Mouse (Mus musculus) regulatory T cell (primary cell): Measurements from ENCODE around the gene Ccdc127.

ENCODE experiments used
- in situ Hi-C: fragments of 300-600 bp; cut with MboI, MseI; formaldehyde crosslinking; loops from one replicate; pipeline ENCODE4 v1.15.1; 2025; ENCODE audit warnings: high pct_unique_total_duplicates

The Ccdc127 gene

DNA sequence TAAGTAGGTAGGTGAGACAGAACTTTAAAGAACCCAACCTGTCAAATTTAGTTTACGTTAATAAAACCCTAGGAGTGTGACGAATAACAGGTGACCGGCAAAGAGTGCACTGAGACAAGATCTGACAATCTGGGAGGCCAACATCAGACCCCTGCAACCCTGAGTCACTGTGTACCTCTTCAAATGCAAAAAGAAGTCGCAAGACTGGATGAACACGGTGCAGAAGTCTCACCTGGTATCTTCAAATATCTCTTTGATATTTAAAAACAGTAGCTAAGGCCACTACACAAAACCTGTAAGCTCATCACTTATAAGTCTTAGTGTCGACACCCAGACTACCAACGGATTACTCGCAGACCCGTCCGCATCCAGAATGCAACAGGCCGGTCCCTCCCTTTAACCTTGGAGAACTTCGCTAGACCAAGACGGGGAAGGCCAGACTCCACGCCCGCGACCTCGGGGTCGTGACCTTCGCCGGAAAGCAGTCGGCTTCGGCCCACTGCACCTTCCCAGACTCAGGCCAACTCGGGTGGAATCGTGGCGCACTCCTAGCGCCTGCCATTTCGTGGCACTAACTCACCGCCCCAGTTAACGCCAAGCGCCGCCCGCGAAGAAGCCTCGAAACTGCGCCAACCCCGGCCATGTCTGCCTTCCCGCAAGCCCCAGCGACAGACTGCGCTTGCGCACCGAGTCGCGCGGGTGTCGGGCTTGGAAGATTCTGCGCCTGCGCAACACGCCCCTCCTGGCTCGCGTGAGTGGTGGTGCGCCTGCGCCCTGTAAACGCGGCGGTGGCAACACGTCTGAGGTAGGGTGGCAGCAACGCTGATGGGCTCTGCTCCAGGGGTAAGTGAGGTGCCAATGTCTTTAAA is at the start of gene Ccdc127, which contains the start of gene Sdha:
Gene Ccdc127 (plus strand): TSS at position 744 of the 869 bp plus-strand sequence.
Gene Sdha (minus strand): TSS at position 715 of the 869 bp plus-strand sequence.
- in situ Hi-C loops = loop anchor here (10.0 to 25.0 kb wide), 2 partner anchors 185 to 1488 kb away; partner anchors contain the start of gene Glrx

DNA sequence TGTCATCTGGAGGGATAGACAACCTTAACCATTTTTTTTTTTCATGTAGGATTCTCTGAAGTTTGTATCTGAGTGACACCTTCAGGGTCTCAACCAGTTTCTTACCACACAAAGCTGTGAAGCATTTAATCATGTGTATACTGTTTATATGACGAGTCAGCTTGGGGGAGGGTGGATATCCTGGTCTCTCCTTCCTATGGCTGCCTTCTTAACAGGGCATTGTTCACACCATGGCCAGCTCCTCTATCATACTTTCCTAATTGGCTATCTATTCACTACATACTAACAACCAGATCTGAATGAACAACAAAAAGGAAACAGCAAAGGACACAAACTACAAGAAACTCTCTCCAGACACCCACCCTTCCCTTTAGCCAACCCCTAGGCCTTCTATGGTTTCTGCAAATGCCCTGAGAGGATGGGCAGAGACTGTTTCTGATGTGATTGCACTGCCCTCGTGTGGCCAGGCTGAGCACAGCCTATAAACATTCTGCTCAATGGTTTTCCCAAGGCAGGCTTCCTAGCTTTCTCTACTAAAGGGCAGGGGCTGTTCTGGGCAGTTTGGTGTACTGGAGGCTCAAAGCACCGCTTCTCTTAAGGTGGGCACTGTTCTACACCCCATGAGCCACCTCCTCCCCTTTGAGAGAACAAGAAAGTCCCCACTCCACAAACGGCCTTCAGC is 49.0 kb upstream of the Ccdc127 start:
- in situ Hi-C loops = loop anchor here (5.0 kb wide), 1 partner anchor 109 kb away; no protein-coding TSS in a partner anchor

DNA sequence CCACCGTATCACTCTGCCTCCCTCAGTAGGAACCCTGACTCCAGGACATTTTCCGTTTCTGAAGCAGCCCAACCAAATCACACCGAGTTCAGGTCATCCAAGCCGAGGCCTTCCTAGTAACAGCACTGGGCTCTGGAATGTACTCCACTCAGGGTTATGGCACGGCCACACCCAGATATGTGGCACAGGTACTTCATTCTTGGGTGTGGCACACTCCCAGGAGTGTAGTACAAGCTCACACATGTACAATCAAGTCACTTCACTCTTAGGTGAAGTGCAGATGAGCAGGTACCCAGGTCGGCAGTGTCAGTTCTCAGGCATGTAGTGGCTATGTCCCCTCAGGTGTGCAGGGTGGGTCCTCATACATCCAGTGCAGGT is 48.5 kb upstream of the Ccdc127 start:
- in situ Hi-C loops = loop anchor here (5.0 kb wide), 1 partner anchor 109 kb away; no protein-coding TSS in a partner anchor

DNA sequence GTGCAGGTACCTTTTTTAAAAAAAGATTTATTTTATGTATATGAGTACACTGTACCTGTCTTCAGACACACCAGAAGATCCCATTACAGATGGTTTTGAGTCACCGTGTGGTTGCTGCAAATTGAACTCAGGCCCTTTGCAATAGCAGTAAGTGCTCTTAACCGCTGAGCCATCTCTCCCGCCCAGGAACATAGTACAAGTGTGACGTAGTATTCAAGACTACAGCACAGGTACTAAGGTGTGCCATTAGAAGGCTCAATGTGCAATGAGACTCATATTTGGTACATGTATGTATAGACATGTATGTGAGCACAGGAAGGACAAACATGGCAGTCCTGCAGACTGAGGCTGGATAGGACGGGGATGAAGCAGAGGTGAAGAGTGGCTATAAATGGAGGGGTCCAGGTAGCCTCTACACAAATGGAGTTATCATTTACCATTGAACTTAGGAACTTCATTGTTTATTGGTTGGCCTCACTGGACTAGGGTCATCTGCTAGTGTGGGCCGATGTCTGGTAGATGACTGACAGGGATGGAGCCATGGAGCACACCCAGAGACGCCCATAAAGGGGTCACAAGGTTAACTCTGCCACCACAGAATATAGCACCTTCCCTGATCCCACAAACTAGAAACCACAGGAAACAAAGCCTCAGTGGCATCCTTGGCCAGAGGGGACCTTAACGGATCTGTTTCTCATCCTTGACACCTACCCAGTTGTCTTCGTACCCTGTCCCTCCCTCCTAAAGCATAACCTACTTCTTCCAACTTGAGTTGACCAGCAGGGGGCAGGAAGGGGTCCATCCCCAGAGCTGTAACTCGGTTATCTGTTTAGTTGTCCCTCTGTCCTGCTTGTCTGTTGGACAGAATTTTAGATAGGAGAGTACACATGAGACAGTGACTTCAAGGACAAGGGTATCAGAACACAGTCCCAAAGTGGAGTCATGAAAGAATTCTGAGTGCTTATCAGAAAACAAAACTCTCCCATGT is 47.8 kb upstream of the Ccdc127 start:
- in situ Hi-C loops = loop anchor here (5.0 kb wide), 1 partner anchor 110 kb away; no protein-coding TSS in a partner anchor

DNA sequence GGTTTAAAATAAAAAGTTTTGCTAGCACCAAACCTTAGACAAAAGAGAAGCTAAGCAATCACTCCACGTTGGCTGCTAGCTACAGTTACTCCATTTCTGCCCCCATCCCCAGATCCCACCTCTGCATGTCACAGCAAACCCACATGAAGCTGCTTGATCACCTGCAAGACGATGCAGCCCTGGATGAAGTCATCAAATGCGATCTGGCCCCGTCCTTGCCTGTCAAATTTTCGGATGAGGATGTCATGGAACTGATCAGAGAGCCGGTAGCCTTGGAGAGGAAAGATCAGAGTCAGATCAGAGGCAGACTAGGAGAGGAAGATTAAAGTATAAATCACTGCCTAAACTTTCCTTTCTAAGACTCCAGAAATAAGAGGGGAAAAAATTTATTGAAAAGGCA is 44.7 kb upstream of the Ccdc127 start:
- in situ Hi-C loops = no loop called here

DNA sequence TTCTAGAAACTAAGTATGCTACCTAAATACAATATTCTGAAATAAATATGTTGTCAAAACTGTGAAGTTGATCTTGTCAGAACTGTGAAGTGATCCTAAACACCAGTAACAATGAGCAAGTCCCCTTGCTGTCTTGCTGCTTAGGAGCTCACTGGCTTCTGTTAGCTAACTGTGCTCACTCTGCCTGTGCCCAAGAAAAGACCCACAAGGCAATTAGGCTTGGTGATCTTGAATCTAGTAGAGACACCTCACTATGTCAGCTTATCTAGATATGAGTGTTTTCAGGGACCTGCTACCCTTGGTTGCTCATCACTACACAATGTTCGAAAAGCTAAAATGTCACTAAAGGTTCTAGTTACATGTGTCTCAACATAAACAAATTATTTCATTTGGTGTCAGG is 44.3 kb upstream of the Ccdc127 start:
- in situ Hi-C loops = no loop called here

DNA sequence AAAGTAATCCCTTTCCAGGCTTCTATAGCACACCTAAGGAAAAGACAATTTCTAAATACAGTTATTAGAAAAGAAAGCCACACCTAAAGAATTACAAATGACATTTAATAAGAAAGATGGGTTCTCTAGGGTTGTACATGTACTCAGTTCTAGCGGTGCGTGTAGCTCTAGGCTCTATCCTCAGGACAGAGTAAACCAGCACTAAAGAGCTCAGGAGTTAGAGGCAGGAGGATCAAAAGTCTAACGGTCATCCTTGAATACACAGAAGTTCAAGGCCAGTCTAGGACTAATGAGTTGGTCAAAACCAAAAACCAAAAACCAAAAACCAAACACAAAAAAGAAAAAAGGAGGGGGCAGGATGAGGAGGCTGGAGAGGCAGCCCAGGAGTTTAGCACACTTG is 35.5 kb upstream of the Ccdc127 start:
- in situ Hi-C loops = loop anchor here (5.0 kb wide), 1 partner anchor 602 kb away; no protein-coding TSS in a partner anchor

DNA sequence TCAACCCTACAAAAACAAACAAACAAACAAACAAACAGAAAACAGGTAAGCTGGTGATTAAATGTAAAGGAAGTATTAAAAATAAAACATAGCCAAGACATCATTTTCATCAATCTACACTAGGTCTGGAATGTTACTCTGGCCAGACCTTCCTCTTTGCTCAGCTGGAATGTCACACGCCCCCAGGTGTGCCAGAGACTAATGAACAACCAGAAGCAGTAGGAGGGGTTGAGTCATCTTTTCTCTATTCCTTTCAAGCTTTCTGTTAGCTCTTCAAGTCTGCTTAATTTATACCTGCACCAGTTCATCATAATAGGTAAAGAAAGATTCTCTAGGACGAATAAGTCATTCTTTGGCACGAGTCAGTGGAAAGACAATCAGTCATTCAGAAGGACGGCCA is 33.7 kb upstream of the Ccdc127 start:
- in situ Hi-C loops = loop anchor here (5.0 kb wide), 1 partner anchor 604 kb away; no protein-coding TSS in a partner anchor

DNA sequence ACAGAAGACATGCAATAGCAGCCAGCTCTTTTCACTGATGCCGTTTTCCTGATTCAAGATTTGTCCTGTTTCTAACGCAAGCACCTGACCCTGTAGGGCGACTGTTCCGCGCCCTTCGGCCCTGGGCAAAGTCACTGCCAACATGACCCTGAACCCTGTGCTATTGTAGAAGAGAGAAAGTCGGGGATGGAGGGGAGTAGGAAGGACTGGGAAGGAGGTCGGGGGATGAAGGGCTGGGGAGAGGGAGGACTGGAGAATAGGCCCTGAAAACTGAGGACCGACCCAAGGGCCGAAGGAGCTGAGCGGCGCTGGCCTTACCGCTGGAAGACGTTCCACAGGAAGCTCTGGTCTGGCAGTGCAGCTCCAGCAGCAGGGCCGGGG is 33.3 kb upstream of the Ccdc127 start:
- in situ Hi-C loops = loop anchor here (5.0 kb wide), 1 partner anchor 604 kb away; no protein-coding TSS in a partner anchor

DNA sequence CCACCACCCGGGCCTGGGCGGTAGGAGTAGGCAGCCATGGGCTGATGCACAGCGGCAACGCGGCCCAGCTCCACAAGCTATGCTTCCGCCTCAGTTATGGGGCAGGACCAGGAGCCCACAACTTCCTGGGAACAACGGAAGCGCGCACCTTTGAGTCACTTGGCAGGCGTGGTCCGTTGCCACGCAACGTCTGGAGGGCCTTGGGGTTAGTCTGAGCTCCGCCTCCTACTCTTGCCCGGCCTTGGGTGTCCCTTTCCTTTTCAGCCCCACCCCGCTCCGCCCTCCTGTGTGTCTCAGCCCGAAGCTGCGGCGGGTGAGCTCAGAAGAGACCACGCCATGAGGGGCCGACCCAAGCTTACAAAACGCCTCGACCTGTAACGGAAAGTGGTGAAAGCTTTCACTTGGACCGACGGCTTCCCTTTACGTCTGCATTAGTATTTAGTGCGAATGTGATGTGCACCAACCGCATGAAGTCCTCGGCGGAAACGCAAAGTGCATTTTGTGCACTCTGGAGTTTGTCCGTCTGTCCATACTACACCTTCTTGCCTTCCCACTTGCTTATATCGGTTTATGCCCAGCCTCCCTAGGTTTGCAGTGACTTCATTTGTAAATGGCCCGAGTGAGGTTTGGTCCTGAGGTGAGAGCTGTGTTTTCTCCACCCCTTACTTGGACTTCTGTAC is 32.8 kb upstream of the Ccdc127 start, which contains the start of gene Pdcd6:
Gene Pdcd6 (minus strand): TSS at position 411 of the 680 bp plus-strand sequence.
- in situ Hi-C loops = loop anchor here (5.0 kb wide), 1 partner anchor 605 kb away; no protein-coding TSS in a partner anchor

DNA sequence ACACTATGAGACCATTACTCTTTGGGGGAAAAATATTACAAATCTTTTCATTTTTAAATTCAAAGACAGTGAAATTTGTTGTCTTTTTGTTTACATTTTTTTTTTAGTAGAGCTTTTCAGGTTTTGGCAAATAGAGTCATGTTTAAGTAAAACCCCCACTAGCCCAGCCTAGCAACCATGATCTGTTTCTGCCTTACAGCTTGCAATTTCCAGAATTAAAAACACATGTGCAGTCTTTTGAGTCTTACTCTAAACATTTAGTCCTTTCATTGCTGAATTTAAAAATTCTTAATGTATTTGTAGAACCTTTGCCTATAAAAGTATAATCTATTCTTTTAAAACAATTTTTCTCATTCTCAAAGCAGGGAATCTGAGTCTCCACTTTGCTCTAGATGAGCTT is 20.8 kb upstream of the Ccdc127 start:
- in situ Hi-C loops = no loop called here

DNA sequence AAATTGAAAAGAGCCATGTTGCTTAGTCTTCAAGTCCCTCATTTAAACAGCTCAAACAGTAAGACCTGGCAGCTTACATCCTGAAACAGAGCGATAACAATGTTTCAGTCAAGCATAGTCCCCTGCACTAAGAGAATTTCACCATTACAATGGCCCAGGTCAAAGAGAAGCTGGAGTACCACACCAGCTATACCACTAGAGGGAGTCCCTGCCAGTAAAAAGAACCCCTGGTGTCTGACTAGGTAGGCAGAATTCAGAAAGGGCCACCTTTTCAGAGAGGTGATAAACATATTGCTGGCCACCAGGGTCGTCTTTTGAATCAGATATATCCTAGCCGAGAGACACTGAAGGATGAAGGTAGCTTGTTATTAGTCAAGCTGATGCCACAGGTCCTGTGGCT is 9.1 kb upstream of the Ccdc127 start:
- in situ Hi-C loops = loop anchor here (10.0 kb wide), 1 partner anchor 194 kb away; no protein-coding TSS in a partner anchor

DNA sequence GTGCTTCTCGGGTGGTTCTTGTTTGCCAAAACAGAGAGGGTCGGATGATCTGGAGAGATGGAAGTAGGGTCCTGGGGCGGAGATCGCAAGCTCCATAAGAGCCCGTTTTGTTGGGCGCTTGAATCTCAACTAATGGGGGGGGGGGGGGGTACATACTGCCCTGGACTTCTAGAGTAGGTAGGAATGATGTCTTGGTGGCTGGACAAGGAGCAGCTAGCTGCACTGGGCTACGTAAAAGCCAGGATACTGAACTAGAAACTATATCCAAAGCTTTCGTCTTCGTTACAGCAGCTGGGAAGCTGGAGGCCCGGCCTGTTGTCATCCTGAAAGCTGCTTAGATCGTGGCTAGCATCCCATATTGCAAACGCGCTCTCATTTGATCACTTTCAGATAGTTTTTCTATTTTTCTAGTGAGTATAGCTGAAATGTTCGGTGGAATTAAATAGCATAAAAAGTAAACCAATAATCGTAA is 362 bp downstream of the Ccdc127 start:
- in situ Hi-C loops = loop anchor here (25.0 kb wide), 1 partner anchor 1487 kb away; the partner anchor contains the start of gene Glrx

DNA sequence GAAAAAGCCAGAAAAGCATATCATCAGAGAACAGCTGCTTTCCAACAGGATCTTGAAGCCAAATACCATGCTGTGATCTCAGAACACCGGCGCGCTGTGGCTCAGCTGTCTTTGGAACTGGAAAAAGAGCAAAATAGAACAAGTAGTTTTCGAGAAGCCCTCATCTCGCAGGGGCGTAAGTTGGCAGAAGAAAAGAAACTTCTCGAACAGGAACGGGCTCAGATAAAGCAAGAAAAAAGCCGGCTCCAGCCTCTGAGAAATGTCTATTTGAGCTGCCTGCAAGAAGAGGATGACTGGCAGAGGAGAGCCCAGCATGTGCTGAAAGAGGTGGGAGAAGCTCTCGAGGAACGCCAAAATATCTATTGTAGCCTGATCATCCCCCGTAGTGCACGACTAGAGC is 6.4 kb downstream of the Ccdc127 start:
- in situ Hi-C loops = loop anchor here (25.0 kb wide), 1 partner anchor 1481 kb away; the partner anchor contains the start of gene Glrx

DNA sequence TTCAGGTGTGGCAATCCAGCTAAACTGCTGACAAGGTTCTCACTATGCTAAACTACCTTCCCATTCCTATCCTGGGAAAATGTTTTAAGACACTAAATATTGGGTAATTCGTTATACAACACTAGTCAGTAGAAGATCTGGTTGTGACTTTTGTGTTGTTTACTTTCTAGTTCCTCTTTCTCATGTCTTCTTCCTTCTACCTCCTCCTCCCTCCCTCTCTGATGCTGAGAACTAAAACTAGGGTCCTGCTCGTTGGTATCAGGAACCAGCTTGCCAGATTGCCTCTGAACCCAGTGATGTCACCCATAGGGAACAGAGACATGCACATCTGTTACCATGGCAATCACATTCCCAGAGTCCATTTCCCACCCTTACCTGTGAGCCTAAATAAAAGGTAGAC is 12.1 kb downstream of the Ccdc127 start:
- in situ Hi-C loops = loop anchor here (25.0 kb wide), 1 partner anchor 1475 kb away; the partner anchor contains the start of gene Glrx

DNA sequence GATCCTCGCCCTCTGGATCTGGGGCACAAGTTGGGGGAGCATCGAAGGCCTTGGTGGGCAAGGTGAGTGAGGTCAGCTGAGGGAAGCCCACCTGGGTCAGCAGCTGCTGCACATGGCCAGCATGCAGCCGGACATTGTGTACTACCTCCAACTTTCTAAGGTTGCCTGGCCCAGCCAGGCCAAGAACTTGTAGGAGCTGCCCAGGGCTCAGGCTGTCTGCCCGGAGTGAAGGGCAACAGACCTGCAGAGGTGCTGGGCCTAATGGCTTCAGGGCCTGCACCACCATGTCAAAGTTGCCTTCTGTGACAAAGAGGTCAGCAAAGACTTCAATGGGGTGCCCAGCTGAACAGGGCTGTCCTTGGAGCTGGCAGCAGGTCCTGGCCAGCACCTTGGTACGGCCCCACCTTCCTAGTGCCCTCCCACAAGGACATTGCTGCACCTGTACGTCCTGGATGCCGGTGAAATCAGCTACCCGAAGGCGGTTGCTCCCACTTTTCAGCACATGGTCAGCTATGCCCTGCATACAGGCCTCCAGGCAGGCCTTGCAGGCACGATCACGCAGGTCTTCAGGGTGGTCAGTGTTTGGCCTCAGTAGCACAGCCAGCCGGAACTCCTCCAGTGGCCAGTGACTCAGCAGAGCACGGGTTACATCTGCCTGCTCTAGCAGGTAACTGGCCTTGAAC is 13.2 kb downstream of the Ccdc127 start:
- in situ Hi-C loops = loop anchor here (25.0 kb wide), 1 partner anchor 1474 kb away; the partner anchor contains the start of gene Glrx

DNA sequence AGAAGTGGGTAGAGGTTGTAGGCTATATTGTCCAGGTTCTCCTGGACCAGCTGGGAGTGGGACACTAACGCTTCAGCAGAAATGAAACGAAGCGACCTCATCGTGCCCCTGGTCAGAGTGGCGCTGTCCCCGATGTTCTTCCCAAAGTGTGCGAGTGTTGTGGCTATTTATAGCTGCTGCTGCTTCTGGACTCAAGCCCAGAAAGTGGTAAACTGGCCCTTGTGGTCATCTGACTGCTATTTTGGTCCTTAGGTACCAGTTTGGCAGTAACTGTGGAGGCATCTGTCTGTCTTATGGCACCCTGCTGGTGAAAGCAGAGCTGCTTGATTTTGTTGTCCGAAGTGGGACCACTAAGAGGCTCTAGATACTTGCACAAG is 13.7 kb downstream of the Ccdc127 start, which contains the start of gene Lrrc14b:
Gene Lrrc14b (minus strand): TSS at position 147 of the 377 bp plus-strand sequence.
- in situ Hi-C loops = loop anchor here (25.0 kb wide), 1 partner anchor 1473 kb away; the partner anchor contains the start of gene Glrx

DNA sequence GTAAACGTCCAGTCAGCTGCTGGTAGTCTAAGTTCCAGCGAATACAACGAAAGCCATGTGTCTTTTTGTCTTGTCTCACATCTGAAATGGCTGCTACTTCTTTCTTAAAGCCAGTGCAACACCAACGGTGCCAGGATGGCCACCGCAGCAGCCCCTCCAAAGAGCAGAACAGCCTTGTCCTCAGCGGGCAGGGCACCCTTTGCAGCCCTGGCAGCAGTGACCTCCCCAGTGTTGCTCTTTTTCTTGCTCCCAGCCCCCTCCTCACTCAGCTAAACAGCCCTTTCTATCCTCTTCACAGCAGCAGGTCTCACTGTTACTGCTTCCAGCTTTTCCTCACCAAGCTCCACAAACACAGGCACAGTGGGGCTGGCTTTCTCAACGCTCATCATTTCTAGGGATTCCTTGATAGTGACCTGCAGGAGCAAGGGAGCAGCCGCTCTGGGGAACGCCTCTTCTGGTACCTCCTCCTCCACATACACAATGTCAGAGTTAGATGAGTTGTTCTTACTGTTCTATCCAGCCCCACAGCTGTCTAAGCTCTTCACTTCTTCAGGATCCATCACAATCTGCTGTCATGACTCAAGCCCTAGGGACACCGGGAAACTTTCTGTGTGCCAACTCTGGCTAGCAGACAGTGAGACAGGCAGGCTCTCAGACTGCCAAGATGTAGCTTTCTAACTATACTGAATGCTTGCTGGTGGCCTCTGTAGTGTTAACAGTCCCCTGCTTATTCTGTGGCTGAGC is 31.6 kb downstream of the Ccdc127 start:
- in situ Hi-C loops = no loop called here
